Mouse (Mus musculus) liver, adult 2 months (tissue): ENCODE results near the gene Slc23a2.

Experiments used
- CTCF ChIP-seq: fragments of 200-500 bp; IDR thresholded peaks from 2 replicates; pipeline ENCODE4 v1.5.1; 2011; ENCODE audit warnings: low read depth, low read length, control low read depth
- POLR2A ChIP-seq: fragments of 200-500 bp; IDR thresholded peaks from 2 replicates; pipeline ENCODE4 v1.6.1; 2011; ENCODE audit warnings: low read length, control low read depth; ENCODE audit not compliant: insufficient read depth; ENCODE audit errors: extremely low read depth

GRCm38 (mm10) chr2:132064185-132064831 lies 80.6 kb downstream of the Slc23a2 start:
- TF ChIP-seq POLR2A (no peak), CTCF (peak; percentile 46)
